Comparison of ENCODE assay signal across 8 mouse cellular contexts in the genomic region with DNA sequence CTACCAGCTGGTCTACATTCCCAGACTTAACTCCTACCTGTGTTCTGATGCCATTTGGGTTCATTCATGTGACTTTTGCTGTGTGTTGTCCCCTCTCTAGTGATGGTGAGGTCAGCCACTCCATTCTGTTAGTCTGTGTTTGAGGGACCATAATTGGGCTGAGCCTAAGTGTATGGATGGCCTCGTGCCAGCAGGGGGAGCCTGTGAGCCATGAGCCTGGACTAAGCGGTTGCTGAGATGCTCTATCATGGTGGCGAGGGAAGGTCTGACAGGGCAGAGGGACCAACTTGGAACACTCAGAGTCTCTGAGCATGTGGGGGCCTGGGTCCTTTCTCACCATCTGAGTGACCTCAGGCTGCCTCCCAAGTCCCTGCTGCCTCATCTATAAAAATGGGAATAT. TPM values are rescaled to one million over a fixed set of nuclear protein-coding genes. Genes with fewer than 3 reads are reported as not detected.
A peak's percentile ranks its signal among the peaks of the same experiment; 100 is the strongest.
DNase-seq lines count a peak whose midpoint lies in the region; ATAC-seq lines count a peak whose summit lies in the region.

No protein-coding gene starts in this region.

- no peaks in the 10 kb centered on the region for H3K36me3 ChIP-seq in hindbrain, embryonic 16.5 days (ENCODE audit: control insufficient read depth, insufficient read depth, low read length)

- H3K27ac ChIP-seq in hindbrain, embryonic 16.5 days (ENCODE audit: low read depth, low read length): no peak overlapping the region

- no peaks in the 10 kb centered on the region for H3K9me3 ChIP-seq in hindbrain, embryonic 16.5 days (ENCODE audit: control insufficient read depth, low read length)

- H3K27me3 ChIP-seq in hindbrain, embryonic 16.5 days (replicated peaks; ENCODE audit: control insufficient read depth, insufficient read depth, low read length): no peaks in the 10 kb centered on the region

- no peak overlapping the region for H3K9ac ChIP-seq in hindbrain, embryonic 16.5 days (ENCODE audit: low read depth, low read length)

- H3K4me3 ChIP-seq in hindbrain, embryonic 16.5 days (ENCODE audit: low read length): no peak overlapping the region

- 0% methylated on average over 3 of the region's 3 CpGs for WGBS in hindbrain, embryonic 16.5 days

- H3K4me2 ChIP-seq in hindbrain, embryonic 16.5 days (ENCODE audit: low read length): no peak overlapping the region

- peak; percentile 93 for DNase-seq in NIH3T3 (ENCODE audit: low read depth)
- DNase-seq in cerebellum, adult 9-10 months: peak; percentile 87
- DNase-seq in frontal cortex, postnatal 25 days (ENCODE audit: low spot score in 2 of 2): peak; percentile 68 to 80
- DNase-seq in left cerebral cortex, adult 11 months (ENCODE audit: low spot score): peak; percentile 67
- peak; percentile 87 for DNase-seq in lung, postnatal 36 days
- DNase-seq in right cerebral cortex, adult 18-20 months: peak; percentile 83
- peak; percentile 71 to 76 for DNase-seq in urinary bladder, adult 18-20 months (ENCODE audit: low spot score in 2 of 2)

- peak; percentile 69 for ATAC-seq in hindbrain, embryonic 16.5 days

- H3K4me1 ChIP-seq in hindbrain, embryonic 16.5 days (ENCODE audit: control insufficient read depth, insufficient read depth, low read depth, low read length): peaks cover 36% of the 10 kb centered on the region

RNA-seq across cellular contexts. Expression of a gene that starts 8.0 kb away (rescaled TPM):
- polyA plus RNA-seq in hindbrain, embryonic 16.5 days (2015; fragmentation: Nextera tagmentation; extraction: Ambion mirVana): 6.3 and 7.1 TPM in 2 replicates

RNA-seq across cellular contexts. Expression of a gene that starts 24.8 kb away (rescaled TPM):
- polyA plus RNA-seq in hindbrain, embryonic 16.5 days (2015; fragmentation: Nextera tagmentation; extraction: Ambion mirVana): 214 and 236 TPM in 2 replicates

RNA-seq across cellular contexts. Expression of a gene that starts 41.0 kb away (rescaled TPM):
- 8.8 and 11.3 TPM in 2 replicates for polyA plus RNA-seq in hindbrain, embryonic 16.5 days (2015; fragmentation: Nextera tagmentation; extraction: Ambion mirVana)

RNA-seq across cellular contexts. Expression of a gene that starts 45.3 kb away (rescaled TPM):
- polyA plus RNA-seq in hindbrain, embryonic 16.5 days (2015; fragmentation: Nextera tagmentation; extraction: Ambion mirVana): 4.0 and 5.7 TPM in 2 replicates
